Mouse (Mus musculus): ENCODE results near the gene Asxl1.

Gene Asxl1

GRCm38 (mm10) chr2:153412563-153412962, 66.9 kb downstream of the Asxl1 start:
- no peak for DNase-seq (ENCODE audit: low read depth, low spot score)

GRCm38 (mm10) chr2:153414607-153415006, 69.0 kb downstream of the Asxl1 start:
- DNase-seq (ENCODE audit: low read depth, low spot score), result peak; percentile 41

- no peak for DNase-seq (ENCODE audit: low read depth, low spot score)
Measured at GRCm38 (mm10) chr2:153417841-153418240, 72.2 kb downstream of the Asxl1 start.

- no peak for DNase-seq (ENCODE audit: low read depth, low spot score)
Measured at GRCm38 (mm10) chr2:153418381-153418780, 72.8 kb downstream of the Asxl1 start.

GRCm38 (mm10) chr2:153421233-153421632, 75.6 kb downstream of the Asxl1 start:
- DNase-seq (ENCODE audit: low read depth, low spot score), result no peak

- peak; percentile 59 for DNase-seq (ENCODE audit: low read depth, low spot score)
Measured at GRCm38 (mm10) chr2:153422051-153422450, 76.4 kb downstream of the Asxl1 start.

- no peak for DNase-seq (ENCODE audit: low read depth, low spot score)
Measured at GRCm38 (mm10) chr2:153423113-153423512, 77.5 kb downstream of the Asxl1 start.

GRCm38 (mm10) chr2:153424557-153424956, 78.9 kb downstream of the Asxl1 start:
- no peak for DNase-seq (ENCODE audit: low read depth, low spot score)

- DNase-seq (ENCODE audit: low read depth, low spot score), result no peak
Measured at GRCm38 (mm10) chr2:153425124-153425844, 79.7 kb downstream of the Asxl1 start.

GRCm38 (mm10) chr2:153425998-153426670, 80.5 kb downstream of the Asxl1 start:
- DNase-seq (ENCODE audit: low read depth, low spot score), result no peak

- DNase-seq (ENCODE audit: low read depth, low spot score), result no peak
Measured at GRCm38 (mm10) chr2:153426931-153427330, 81.3 kb downstream of the Asxl1 start.

GRCm38 (mm10) chr2:153428485-153428884, 82.9 kb downstream of the Asxl1 start:
- no peak for DNase-seq (ENCODE audit: low read depth, low spot score)

GRCm38 (mm10) chr2:153430571-153430970, 84.9 kb downstream of the Asxl1 start:
- no peak for DNase-seq (ENCODE audit: low read depth, low spot score)

- no peak for DNase-seq (ENCODE audit: low read depth, low spot score)
Measured at GRCm38 (mm10) chr2:153432492-153432891, 86.9 kb downstream of the Asxl1 start.

- DNase-seq (ENCODE audit: low read depth, low spot score), result no peak
Measured at GRCm38 (mm10) chr2:153433859-153434258, 88.2 kb downstream of the Asxl1 start.

GRCm38 (mm10) chr2:153434880-153435831, 89.5 kb downstream of the Asxl1 start:
- DNase-seq (ENCODE audit: low read depth, low spot score), result no peak

- DNase-seq (ENCODE audit: low read depth, low spot score), result no peak
Measured at GRCm38 (mm10) chr2:153436641-153437305, 91.1 kb downstream of the Asxl1 start.

- no peak for DNase-seq (ENCODE audit: low read depth, low spot score)
Measured at GRCm38 (mm10) chr2:153437306-153437659, 91.7 kb downstream of the Asxl1 start.

- no peak for DNase-seq (ENCODE audit: low read depth, low spot score)
Measured at GRCm38 (mm10) chr2:153440755-153441154, 95.1 kb downstream of the Asxl1 start.

GRCm38 (mm10) chr2:153441228-153441627, 95.6 kb downstream of the Asxl1 start:
- DNase-seq (ENCODE audit: low read depth, low spot score), result no peak

GRCm38 (mm10) chr2:153442720-153443119, 97.1 kb downstream of the Asxl1 start:
- no peak for DNase-seq (ENCODE audit: low read depth, low spot score)

All from retina, adult 2 months (tissue).